Mouse (Mus musculus) ES-E14 (cell line): ENCODE results near the gene Hist1h3c. TPM values are rescaled to one million over a fixed set of nuclear protein-coding genes. Genes with fewer than 3 reads are reported as not detected.

ENCODE experiments used
- DNase-seq: peaks from one replicate; pipeline ENCODE4 v3.0.0-alpha.2; 2013; ENCODE audit warnings: low read depth, low spot score
- H3K27ac ChIP-seq: 2 replicates; pipeline ENCODE4 v1.5.1; 2012; ENCODE audit warnings: low read depth, mild to moderate bottlenecking, low read length, moderate library complexity, mixed read lengths; ENCODE audit not compliant: poor library complexity, insufficient read depth, severe bottlenecking
- H3K36me3 ChIP-seq: 2 replicates; pipeline ENCODE4 v1.6.1; 2012; ENCODE audit warnings: mild to moderate bottlenecking, low read length, moderate library complexity, mixed read lengths; ENCODE audit not compliant: control insufficient read depth, poor library complexity, insufficient read depth, severe bottlenecking
- H3K4me1 ChIP-seq, 2 experiments: fragments of 150-350 bp in 1 of 2; sonication (generic) in 1 of 2; 2 replicates each; pipeline ENCODE4 v1.6.1; 2012; ENCODE audit warnings: low read length in 2 of 2, mild to moderate bottlenecking in 1 of 2, mixed read lengths in 1 of 2; ENCODE audit not compliant: control insufficient read depth in 2 of 2, insufficient read depth in 2 of 2, poor library complexity in 1 of 2
- H3K4me3 ChIP-seq, 2 experiments: fragments of 150-350 bp in 1 of 2; sonication (generic) in 1 of 2; 2 replicates each; pipeline ENCODE4 v1.5.1; 2012; ENCODE audit warnings: low read length in 2 of 2, low read depth in 1 of 2, mild to moderate bottlenecking in 1 of 2, mixed read lengths in 1 of 2; ENCODE audit not compliant: insufficient read depth in 1 of 2, poor library complexity in 1 of 2, severe bottlenecking in 1 of 2
- H3K9ac ChIP-seq: 2 replicates; pipeline ENCODE4 v1.6.1; 2012; ENCODE audit warnings: low read depth, mild to moderate bottlenecking, low read length, mixed read lengths; ENCODE audit not compliant: poor library complexity, insufficient read depth, severe bottlenecking
- H3K9me3 ChIP-seq: fragments of 150-350 bp; sonication (generic); 2 replicates; pipeline ENCODE4 v1.6.1; 2012; ENCODE audit warnings: low read depth, mild to moderate bottlenecking, low read length; ENCODE audit not compliant: control insufficient read depth, insufficient read depth
- CHD2 ChIP-seq: IDR thresholded peaks from 2 replicates; pipeline ENCODE4 v1.6.1; 2014; ENCODE audit warnings: mild to moderate bottlenecking, low read depth, low read length, inconsistent platforms
- HCFC1 ChIP-seq: IDR thresholded peaks from 2 replicates; pipeline ENCODE4 v1.6.1; 2012; ENCODE audit warnings: low read length, inconsistent platforms, borderline replicate concordance; ENCODE audit not compliant: insufficient read depth
- MAFK ChIP-seq: IDR thresholded peaks from 2 replicates; pipeline ENCODE4 v1.6.1; 2014; ENCODE audit warnings: mild to moderate bottlenecking, low read depth, low read length, inconsistent platforms; ENCODE audit not compliant: insufficient read depth
- ZC3H11A ChIP-seq: IDR thresholded peaks from 2 replicates; pipeline ENCODE4 v1.6.1; 2012; ENCODE audit warnings: low read depth, mild to moderate bottlenecking, inconsistent platforms, low read length, borderline replicate concordance
- ZNF384 ChIP-seq: IDR thresholded peaks from 2 replicates; pipeline ENCODE4 v1.6.1; 2012; ENCODE audit warnings: low read depth, low read length, inconsistent platforms
- in situ Hi-C, 2 experiments: fragments of 600-800 bp; cut with MboI; formaldehyde crosslinking; loops; one replicate each; pipeline ENCODE4 v1.15.1; 2025; ENCODE audit warnings: low sequenced_read_pairs in 2 of 2, inconsistent platforms in 1 of 2; ENCODE audit not compliant: unreplicated experiment in 2 of 2
- total RNA-seq: library from RNA; depleted of rRNA; stranded (reverse); fragments of 300-350 nt; gene quantifications from 2 replicates; pipeline ENCODE4 v1.2.3, GENCODE M21; 2012

Gene Hist1h3c
- total RNA-seq, 1 experiment: 1,161 TPM

GRCm38 (mm10) chr13:23759916-23760239 lies 14.5 kb upstream of the Hist1h3c start:
- in situ Hi-C loops: loop anchor here in 1 of 2 experiments (25.0 kb wide), 1 partner anchor 1723 kb away; the partner anchor contains the start of genes Hist1h2ag, Hist1h2ah, Hist1h2bj and Hist1h2bk
- H3K4me3 ChIP-seq: peak overlapping the region; percentile 44 to 59; a peak in 3 of 4 replicates
- peaks cover 0 to 4% of the 10 kb centered on the region in 2 experiments; a peak in 2 of 4 replicates for H3K4me1 ChIP-seq

GRCm38 (mm10) chr13:23759251-23759771 lies 13.9 kb upstream of the Hist1h3c start:
- no peak for DNase-seq
- no peaks in the 10 kb centered on the region for H3K9me3 ChIP-seq
- in situ Hi-C loops: loop anchor here in 1 of 2 experiments (25.0 kb wide), 1 partner anchor 1722 kb away; the partner anchor contains the start of genes Hist1h2ag, Hist1h2ah, Hist1h2bj and Hist1h2bk
- TF ChIP-seq MAFK (no peak), ZNF384 (no peak), ZC3H11A (no peak), HCFC1 (no peak), CHD2 (no peak)
- H3K36me3 ChIP-seq: no peaks in the 10 kb centered on the region
- H3K4me1 ChIP-seq: peaks cover 0 to 4% of the 10 kb centered on the region in 2 experiments; a peak in 1 of 4 replicates
- no peak overlapping the region; the same call in 1 of the 2 replicates for H3K9ac ChIP-seq
- no peak overlapping the region for H3K4me3 ChIP-seq
- H3K27ac ChIP-seq: peak overlapping the region; percentile 12; the same call in 1 of the 2 replicates

More at GRCm38 (mm10) chr13:23759916-23760239, 14.5 kb upstream of the Hist1h3c start:
- no peaks in the 10 kb centered on the region for H3K36me3 ChIP-seq
- no peaks in the 10 kb centered on the region for H3K9me3 ChIP-seq
- TF ChIP-seq ZC3H11A: no peak
- TF ChIP-seq MAFK: no peak
- TF ChIP-seq HCFC1: no peak
- peak overlapping the region; percentile 77; the same call in 1 of the 2 replicates for H3K27ac ChIP-seq
- H3K9ac ChIP-seq: peak overlapping the region; percentile 76
- DNase-seq: no peak

GRCm38 (mm10) chr13:23757921-23758320 lies 12.5 kb upstream of the Hist1h3c start:
- no peak for DNase-seq
- Histone ChIP-seq H3K27ac (peak overlapping the region; percentile 93; the same call in 1 of the 2 replicates), H3K9ac (peak overlapping the region; percentile 17; the same call in 1 of the 2 replicates), H3K4me3 (peak overlapping the region in 1 of 2 experiments; percentile 38; a peak in 3 of 4 replicates), H3K9me3 (no peaks in the 10 kb centered on the region), H3K36me3 (no peaks in the 10 kb centered on the region), H3K4me1 (peaks cover 0 to 4% of the 10 kb centered on the region in 2 experiments; a peak in 1 of 4 replicates)
- in situ Hi-C loops: loop anchor here in 1 of 2 experiments (25.0 kb wide), 1 partner anchor 1721 kb away; the partner anchor contains the start of genes Hist1h2ag, Hist1h2ah, Hist1h2bj and Hist1h2bk
- TF ChIP-seq ZNF384 (no peak), CHD2 (no peak), MAFK (no peak), ZC3H11A (no peak), HCFC1 (no peak)

GRCm38 (mm10) chr13:23757211-23757773 lies 11.9 kb upstream of the Hist1h3c start:
- DNase-seq: no peak
- H3K36me3 ChIP-seq: no peaks in the 10 kb centered on the region
- H3K4me3 ChIP-seq: peak overlapping the region; percentile 38 to 59
- H3K27ac ChIP-seq: peak overlapping the region; percentile 93
- in situ Hi-C loops: loop anchor here in 1 of 2 experiments (25.0 kb wide), 1 partner anchor 1720 kb away; the partner anchor contains the start of genes Hist1h2ag, Hist1h2ah, Hist1h2bj and Hist1h2bk
- TF ChIP-seq HCFC1 (peak; percentile 71; the same call in 1 of the 2 replicates), MAFK (no peak), CHD2 (peak; percentile 69; the same call in 1 of the 2 replicates), ZC3H11A (no peak), ZNF384 (no peak)
- no peaks in the 10 kb centered on the region for H3K9me3 ChIP-seq
- peak overlapping the region; percentile 84 for H3K9ac ChIP-seq
- H3K4me1 ChIP-seq: peaks cover 0 to 4% of the 10 kb centered on the region in 2 experiments; a peak in 1 of 4 replicates
